Mouse (Mus musculus) kidney, embryonic 16.5 days (tissue): ENCODE results near the gene Rnf157. TPM values are rescaled to one million over a fixed set of nuclear protein-coding genes. Genes with fewer than 3 reads are reported as not detected.

ENCODE experiments used
- ATAC-seq: fragments of 200-750 bp; cut with Nextera tagmentation; 2 replicates; pipeline ENCODE4 v1.8.0; 2017; ENCODE audit warnings: moderate TSS enrichment; ENCODE audit not compliant: low FRiP score, low TSS enrichment
- H3K27ac ChIP-seq: fragments of 300-500 bp; sonication (generic); 2 replicates; pipeline ENCODE4 v1.5.1; 2014; ENCODE audit warnings: low read length
- H3K27me3 ChIP-seq: fragments of 300-500 bp; sonication (generic); 2 replicates; pipeline ENCODE4 v1.6.1; 2014; ENCODE audit warnings: low read length, control low read depth, mixed read lengths; ENCODE audit not compliant: insufficient read depth
- H3K36me3 ChIP-seq: fragments of 300-500 bp; sonication (generic); 2 replicates; pipeline ENCODE4 v1.6.1; 2014; ENCODE audit warnings: low read length, control low read depth, mixed read lengths; ENCODE audit not compliant: insufficient read depth
- H3K4me1 ChIP-seq: fragments of 300-500 bp; sonication (generic); 2 replicates; pipeline ENCODE4 v1.6.1; 2014; ENCODE audit warnings: low read length, control low read depth, mixed read lengths; ENCODE audit not compliant: insufficient read depth
- H3K4me2 ChIP-seq: fragments of 300-500 bp; sonication (generic); replicated peaks from 2 replicates; pipeline ENCODE4 v1.6.1; 2014; ENCODE audit warnings: low read depth, low read length
- H3K4me3 ChIP-seq: fragments of 300-500 bp; sonication (generic); 2 replicates; pipeline ENCODE4 v1.5.1; 2014; ENCODE audit warnings: mild to moderate bottlenecking, low read length
- H3K9ac ChIP-seq: fragments of 300-500 bp; sonication (generic); replicated peaks from 2 replicates; pipeline ENCODE4 v1.6.1; 2014; ENCODE audit warnings: low read length
- H3K9me3 ChIP-seq: fragments of 300-500 bp; sonication (generic); 2 replicates; pipeline ENCODE4 v1.6.1; 2016; ENCODE audit warnings: low read length, control low read depth
- WGBS: fragments of 180-500 bp; shearing (Covaris S2); extraction: QIAGEN DNeasy Blood & Tissue Kit; methylation state at CpG from one replicate; pipeline ENCODE4 v1.1.7; 2014; 5-methylcytosine and 5-hydroxymethylcytosine counted together
- polyA plus RNA-seq: library from polyadenylated mRNA; unstranded; fragments of >200 nt; fragmentation: Nextera tagmentation; extraction: Ambion mirVana; gene quantifications from 2 replicates; pipeline ENCODE4 v1.2.1, GENCODE M21; 2015

Gene Rnf157
- polyA plus RNA-seq, 1 experiment from 2014 or later, result 6.1 TPM

- Histone ChIP-seq H3K4me1 (no peaks in the 10 kb centered on the region), H3K36me3 (no peaks in the 10 kb centered on the region), H3K27ac (no peak overlapping the region), H3K27me3 (no peaks in the 10 kb centered on the region), H3K4me3 (peak overlapping the region; percentile 50), H3K4me2 (peak overlapping the region; percentile 89), H3K9ac (peak overlapping the region; percentile 77), H3K9me3 (no peaks in the 10 kb centered on the region)
- 1% methylated on average over 41 of the region's 41 CpGs for WGBS
- peak; percentile 82 for ATAC-seq
Measured at GRCm38 (mm10) chr11:116318719-116319659, 93.8 kb downstream of the Rnf157 start.

GRCm38 (mm10) chr11:116312359-116312758, 100.5 kb downstream of the Rnf157 start:
- Histone ChIP-seq H3K9me3 (no peaks in the 10 kb centered on the region), H3K9ac (no peak overlapping the region), H3K4me2 (no peak overlapping the region), H3K4me1 (no peaks in the 10 kb centered on the region), H3K27me3 (no peaks in the 10 kb centered on the region), H3K27ac (no peak overlapping the region), H3K4me3 (no peak overlapping the region), H3K36me3 (no peaks in the 10 kb centered on the region)
- WGBS, result 41% methylated on average over 8 of the region's 8 CpGs
- ATAC-seq, result no peak

DNA sequence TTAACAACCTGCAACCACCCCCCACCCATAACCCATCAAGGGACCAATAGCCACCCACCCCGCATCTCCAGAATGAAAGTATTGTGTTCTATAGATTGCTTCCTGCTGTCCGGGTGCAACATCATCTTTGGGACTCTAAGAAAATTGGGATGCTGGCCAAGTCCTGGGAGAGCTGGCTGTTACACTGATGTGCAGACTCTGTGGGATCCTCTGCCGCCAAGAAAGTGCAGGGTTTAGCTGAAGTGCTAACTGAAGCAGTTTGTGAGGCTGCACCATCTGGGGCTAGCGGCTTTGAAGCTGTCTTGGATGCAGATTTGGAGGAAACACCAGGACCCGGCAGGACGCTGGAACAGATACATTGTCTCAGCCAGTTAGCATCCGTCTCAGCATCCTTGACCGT, 101.7 kb downstream of the Rnf157 start:
- ATAC-seq, result no peak

GRCm38 (mm10) chr11:116309601-116310000, 103.2 kb downstream of the Rnf157 start:
- H3K4me1 ChIP-seq, result peaks cover 5% of the 10 kb centered on the region
- H3K9me3 ChIP-seq, result no peaks in the 10 kb centered on the region
- ATAC-seq, result no peak
- no peak overlapping the region for H3K9ac ChIP-seq
- WGBS, result 83% methylated on average over 3 of the region's 3 CpGs
- H3K4me3 ChIP-seq, result no peak overlapping the region
- H3K27me3 ChIP-seq, result no peaks in the 10 kb centered on the region
- H3K36me3 ChIP-seq, result peaks cover 2% of the 10 kb centered on the region
- H3K27ac ChIP-seq, result no peak overlapping the region
- no peak overlapping the region for H3K4me2 ChIP-seq

More for the DNA sequence above, 101.7 kb downstream of the Rnf157 start:
- Histone ChIP-seq H3K9ac (no peak overlapping the region), H3K27me3 (no peaks in the 10 kb centered on the region), H3K4me2 (no peak overlapping the region), H3K27ac (no peak overlapping the region), H3K9me3 (no peaks in the 10 kb centered on the region), H3K36me3 (no peaks in the 10 kb centered on the region), H3K4me3 (no peak overlapping the region), H3K4me1 (no peaks in the 10 kb centered on the region)
- whole genome bisulfite sequencing, result 40% methylated on average over 8 of the region's 8 CpGs

GRCm38 (mm10) chr11:116307762-116308531, 104.9 kb downstream of the Rnf157 start:
- Histone ChIP-seq H3K4me3 (no peak overlapping the region), H3K36me3 (peaks cover 16% of the 10 kb centered on the region), H3K4me2 (no peak overlapping the region), H3K27me3 (no peaks in the 10 kb centered on the region), H3K9ac (no peak overlapping the region), H3K9me3 (no peaks in the 10 kb centered on the region), H3K27ac (no peak overlapping the region), H3K4me1 (peaks cover 5% of the 10 kb centered on the region)
- WGBS, result 92% methylated on average over 12 of the region's 12 CpGs
- ATAC-seq, result no peak

GRCm38 (mm10) chr11:116307019-116307725, 105.7 kb downstream of the Rnf157 start, which contains the start of gene Exoc7:
Exoc7 (minus strand) TSS chr11:116307233.
- Histone ChIP-seq H3K4me1 (peaks cover 5% of the 10 kb centered on the region), H3K9ac (peak within 1 kb of the TSS; percentile 87), H3K9me3 (no peaks in the 10 kb centered on the region), H3K36me3 (peaks cover 21% of the 10 kb centered on the region), H3K27me3 (no peaks in the 10 kb centered on the region), H3K4me2 (peak within 1 kb of the TSS; percentile 93), H3K4me3 (peak within 1 kb of the TSS; percentile 91), H3K27ac (0 out of 2 replicates have a peak within 1 kb of the TSS, but pooled peaks have one; percentile 55)
- peak; percentile 33; the same call in 1 of the 2 replicates for ATAC-seq
- WGBS, result 81% methylated on average over 10 of the region's 10 CpGs

- peaks cover 27% of the 10 kb centered on the region for H3K36me3 ChIP-seq
- peak; percentile 95 for ATAC-seq
- WGBS, result 1% methylated on average over 53 of the region's 53 CpGs
Measured at GRCm38 (mm10) chr11:116306126-116306982, 106.5 kb downstream of the Rnf157 start.

DNA sequence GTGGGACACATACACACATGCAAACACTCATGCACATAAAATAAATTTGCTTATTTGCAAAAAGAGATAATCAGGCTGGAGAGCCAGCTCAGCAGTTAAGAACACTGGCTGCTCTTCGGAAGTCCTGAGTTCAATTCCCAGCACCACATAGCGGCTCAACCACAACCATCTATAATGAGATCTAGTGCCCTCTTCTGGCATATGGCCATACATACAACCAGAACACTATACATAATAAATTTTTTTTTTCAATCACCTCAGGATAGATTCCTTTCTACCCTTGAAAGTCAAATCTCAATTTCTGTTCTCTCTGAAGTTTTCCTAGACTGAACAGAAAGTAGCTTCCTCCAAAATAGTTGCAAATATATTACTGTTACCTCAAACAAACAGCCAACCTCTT, 107.4 kb downstream of the Rnf157 start:
- H3K27me3 ChIP-seq, result no peaks in the 10 kb centered on the region
- ATAC-seq, result no peak
- peaks cover 36% of the 10 kb centered on the region for H3K36me3 ChIP-seq
- H3K4me1 ChIP-seq, result peaks cover 5% of the 10 kb centered on the region
- H3K9ac ChIP-seq, result no peak overlapping the region; the same call in 1 of the 2 replicates
- peak overlapping the region; percentile 91 for H3K4me3 ChIP-seq
- 99% methylated on average over 2 of the region's 2 CpGs for WGBS
- peak overlapping the region; percentile 93 for H3K4me2 ChIP-seq
- H3K27ac ChIP-seq, result no peak overlapping the region
- no peaks in the 10 kb centered on the region for H3K9me3 ChIP-seq

More at GRCm38 (mm10) chr11:116306126-116306982, 106.5 kb downstream of the Rnf157 start:
- Histone ChIP-seq H3K27me3 (no peaks in the 10 kb centered on the region), H3K9me3 (no peaks in the 10 kb centered on the region), H3K9ac (peak overlapping the region; percentile 87), H3K4me2 (peak overlapping the region; percentile 93), H3K4me3 (peak overlapping the region; percentile 91), H3K4me1 (peaks cover 5% of the 10 kb centered on the region), H3K27ac (0 out of 2 replicates have a peak overlapping the region, but pooled peaks have one; percentile 55)
